Mouse (Mus musculus) mouse trophoblast stem cell (cell line): ENCODE results near the gene Cmss1.
"Not testable (repeated sequence)": the region's sequence is repeated elsewhere in the genome, so short reads cannot be mapped to it uniquely, and the experiment has no call there.

Experiments
- in situ Hi-C, 2 experiments: fragments of 300-500 bp; cut with MseI, MboI; formaldehyde crosslinking; loops; 2 replicates in 1 of 2; 3 replicates in 1 of 2; pipeline ENCODE4 v1.15.1; 2025

The Cmss1 gene

DNA sequence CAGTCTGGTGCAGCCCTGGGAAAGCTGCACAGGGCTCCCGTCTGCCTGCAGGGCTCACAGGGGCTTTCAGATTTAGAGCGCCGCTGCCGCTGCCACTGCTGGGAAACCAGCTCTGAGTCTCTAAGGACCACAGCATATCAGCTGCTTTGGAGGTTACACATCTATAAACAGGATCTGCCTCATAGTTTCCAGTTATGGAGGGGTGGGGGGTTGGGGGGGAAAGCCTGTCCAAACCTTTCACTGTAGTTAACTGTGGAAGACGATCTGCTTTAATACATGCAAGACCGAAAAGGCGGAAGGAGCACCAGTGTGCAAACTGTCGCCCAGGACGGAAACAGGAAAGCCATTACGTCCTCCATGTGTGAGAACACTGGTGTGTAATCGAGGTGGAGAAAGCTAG is 213.5 kb downstream of the Cmss1 start:
- in situ Hi-C loops, result no loop called here

DNA sequence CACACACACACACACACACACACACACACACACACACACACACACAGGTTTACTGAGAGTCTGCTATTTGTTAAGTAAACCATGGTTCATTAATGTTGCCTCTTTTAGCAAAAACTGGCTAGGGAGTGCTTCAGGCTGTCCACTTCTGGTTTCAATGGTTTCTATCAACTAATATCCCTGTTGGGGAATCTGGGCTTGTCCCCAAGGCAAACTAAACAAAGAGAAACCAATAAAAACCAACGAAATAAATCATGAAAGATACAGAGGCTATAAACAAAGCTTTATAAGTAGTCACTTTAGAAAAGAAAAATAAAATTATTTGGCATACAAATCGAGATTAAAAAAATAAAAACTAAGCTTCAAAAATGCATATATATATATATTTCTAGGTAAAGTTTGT is 214.2 kb downstream of the Cmss1 start:
- in situ Hi-C loops, result no loop called here

DNA sequence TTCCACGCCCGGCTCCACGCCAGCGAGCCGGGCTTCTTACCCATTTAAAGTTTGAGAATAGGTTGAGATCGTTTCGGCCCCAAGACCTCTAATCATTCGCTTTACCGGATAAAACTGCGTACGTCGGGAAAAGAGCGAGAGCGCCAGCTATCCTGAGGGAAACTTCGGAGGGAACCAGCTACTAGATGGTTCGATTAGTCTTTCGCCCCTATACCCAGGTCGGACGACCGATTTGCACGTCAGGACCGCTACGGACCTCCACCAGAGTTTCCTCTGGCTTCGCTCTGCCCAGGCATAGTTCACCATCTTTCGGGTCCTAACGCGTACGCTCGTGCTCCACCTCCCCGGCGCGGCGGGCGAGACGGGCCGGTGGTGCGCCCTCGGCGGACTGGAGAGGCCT is 215.5 kb downstream of the Cmss1 start:
- in situ Hi-C loops, result not testable (repeated sequence)

DNA sequence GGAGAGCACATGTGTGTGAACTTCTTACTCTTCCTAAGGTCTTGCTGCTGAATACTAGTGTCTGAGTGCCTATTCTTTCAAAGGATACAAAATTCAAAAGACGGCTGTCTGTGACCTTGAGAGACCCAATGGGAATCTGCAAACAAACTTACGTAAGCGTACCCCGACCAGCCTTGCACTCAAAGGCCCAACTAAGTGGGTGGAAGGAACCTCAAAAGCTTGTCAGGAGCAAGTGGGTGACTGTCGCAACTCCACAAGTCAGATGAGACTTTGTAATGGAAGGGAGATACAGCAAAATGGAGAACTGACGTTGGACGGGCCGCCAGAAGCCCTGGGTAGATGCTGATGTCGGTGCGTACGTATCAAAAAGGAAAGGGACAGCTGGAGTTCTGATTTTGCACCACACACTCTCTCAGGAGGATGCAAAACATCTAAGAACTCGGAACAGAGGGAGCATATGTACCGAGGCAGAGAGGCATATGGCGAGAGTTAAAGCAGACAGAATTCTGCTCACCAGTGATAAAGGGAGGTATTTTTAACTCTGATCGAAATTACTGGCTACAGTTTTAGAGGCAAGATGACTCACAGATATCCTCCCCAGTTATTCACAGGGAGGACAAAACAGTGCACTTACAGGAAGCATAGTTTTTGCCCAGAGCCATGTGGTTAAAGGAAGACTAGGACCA is 217.0 kb downstream of the Cmss1 start:
- in situ Hi-C loops, result no loop called here

DNA sequence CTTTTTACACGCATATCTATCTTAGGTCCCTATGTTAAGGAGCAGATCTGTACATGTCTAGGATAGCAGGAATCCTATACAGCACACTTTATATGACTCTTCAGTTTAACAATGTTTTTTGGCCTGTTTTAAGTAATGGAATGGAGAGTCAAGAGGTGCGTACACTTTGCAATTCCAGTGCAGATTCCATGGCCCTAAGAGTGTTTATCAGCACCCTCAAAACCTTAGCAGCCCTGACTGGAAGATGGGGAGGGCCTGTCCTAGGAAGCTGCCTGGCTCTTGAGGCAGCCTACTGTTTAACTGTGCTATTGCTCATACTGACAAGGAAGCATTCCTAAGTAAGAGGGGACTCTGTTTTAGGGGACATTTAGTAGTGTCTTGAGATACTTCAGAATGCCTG is 222.4 kb downstream of the Cmss1 start:
- in situ Hi-C loops, result no loop called here

DNA sequence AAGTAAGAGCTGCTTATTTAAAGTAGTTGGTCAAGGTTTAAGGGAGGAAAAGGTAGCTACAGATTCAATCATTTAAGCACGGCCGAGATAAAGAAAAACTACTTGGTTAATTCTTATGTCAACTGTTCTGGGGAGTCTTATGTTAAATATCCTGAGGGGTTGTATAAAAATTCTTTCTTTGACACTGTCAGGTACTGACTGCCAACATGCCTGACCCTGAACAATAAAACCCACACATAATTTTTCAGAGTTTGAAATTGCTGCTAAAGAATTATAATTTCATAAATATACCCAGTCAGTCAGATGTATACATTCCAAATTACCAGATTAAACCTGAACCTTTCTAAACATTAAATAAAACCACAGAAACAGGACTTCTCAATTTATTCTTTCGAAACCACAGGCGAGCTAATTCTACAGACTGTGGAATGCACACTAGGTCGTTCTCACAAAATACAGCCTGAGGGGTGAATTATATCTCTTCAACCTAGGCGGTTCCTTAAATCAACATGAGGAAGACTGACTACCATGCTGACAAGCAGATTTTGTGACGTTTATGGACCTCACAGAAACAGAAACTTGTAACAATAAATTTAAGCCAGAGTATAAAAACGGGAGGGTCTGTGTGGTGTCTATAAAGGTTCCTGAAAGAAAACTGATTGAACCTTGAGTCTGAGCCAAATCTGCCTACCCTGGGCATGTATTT is 223.2 kb downstream of the Cmss1 start:
- in situ Hi-C loops, result no loop called here

DNA sequence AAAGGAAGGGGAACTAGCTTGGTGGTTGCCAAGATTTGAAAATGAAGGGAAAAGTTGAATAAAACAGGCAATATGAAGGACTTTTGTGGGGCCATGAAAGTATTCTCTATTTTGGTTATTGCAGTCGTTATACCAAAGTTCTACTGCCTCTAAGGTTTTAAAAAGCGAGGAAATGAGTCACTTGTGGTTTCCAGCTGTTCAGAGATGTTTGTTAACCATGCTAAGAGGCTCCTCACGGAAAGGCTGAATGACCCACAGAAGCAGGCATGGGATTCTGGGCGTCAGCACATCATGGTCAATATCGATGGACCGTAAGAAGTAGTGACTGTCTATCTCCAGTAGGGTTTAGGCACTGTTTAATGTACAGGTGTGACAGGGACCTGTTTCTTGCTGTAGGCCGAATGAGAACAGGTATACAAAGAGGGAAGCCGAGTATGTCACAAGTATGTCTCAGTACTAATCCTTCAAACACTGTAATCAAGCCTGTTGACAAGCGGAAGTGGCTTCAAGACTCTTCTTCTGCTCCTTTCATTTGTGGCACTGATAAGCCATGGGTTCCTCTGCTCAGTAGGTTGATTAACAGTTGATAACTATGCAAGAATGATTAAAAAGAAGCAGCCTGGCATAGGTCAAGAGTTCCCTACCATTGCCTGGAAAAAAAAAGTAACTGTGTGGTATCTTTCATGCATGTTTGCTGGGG is 227.9 kb downstream of the Cmss1 start:
- in situ Hi-C loops, result no loop called here

DNA sequence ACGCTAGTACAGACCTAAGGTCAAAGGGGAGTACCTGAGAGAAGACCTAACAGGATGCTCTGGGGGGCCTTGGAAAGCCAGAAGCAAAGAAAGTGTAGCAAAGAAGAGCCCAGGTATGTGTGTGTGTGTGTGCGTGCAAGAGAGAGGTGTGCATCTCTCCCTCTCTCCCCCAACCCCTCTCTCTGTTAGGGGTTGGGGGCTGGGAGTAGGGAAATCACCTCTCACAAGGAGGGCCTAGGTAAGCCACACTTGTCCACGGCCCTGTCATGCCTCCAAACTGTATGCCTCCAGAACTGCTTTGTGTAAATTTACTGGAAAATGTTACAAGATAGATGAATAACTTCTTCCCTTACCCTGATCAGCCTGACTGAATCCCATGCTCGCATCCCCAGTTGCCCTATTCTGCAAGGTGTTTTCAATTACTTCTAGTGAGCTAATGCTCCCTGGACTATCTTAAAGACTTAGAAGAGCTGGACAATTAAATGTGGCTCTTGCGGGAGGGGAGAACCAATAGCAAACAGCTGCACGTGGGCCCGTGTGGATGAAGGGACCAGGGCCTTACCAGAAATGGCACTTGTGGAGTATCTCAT is 231.3 kb downstream of the Cmss1 start:
- in situ Hi-C loops, result no loop called here

DNA sequence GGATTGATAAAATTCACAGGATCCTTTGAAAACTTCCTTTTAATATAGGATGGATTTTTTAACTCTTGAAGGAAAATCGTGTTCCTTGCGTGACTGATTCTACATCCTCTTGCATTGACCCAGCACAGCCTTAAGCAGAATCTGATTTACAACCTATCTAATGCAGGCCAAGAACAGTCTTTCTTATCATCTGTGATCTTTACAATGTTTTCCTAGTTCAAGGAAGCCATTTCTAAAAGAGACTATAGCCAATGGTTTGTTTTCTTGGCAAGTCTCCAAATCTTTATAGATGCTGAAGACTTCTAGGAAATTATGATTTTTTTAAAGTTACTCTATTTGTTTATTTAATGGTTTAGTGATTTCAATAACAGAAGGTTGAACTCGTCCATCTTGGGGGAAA is 234.5 kb downstream of the Cmss1 start:
- in situ Hi-C loops, result no loop called here

DNA sequence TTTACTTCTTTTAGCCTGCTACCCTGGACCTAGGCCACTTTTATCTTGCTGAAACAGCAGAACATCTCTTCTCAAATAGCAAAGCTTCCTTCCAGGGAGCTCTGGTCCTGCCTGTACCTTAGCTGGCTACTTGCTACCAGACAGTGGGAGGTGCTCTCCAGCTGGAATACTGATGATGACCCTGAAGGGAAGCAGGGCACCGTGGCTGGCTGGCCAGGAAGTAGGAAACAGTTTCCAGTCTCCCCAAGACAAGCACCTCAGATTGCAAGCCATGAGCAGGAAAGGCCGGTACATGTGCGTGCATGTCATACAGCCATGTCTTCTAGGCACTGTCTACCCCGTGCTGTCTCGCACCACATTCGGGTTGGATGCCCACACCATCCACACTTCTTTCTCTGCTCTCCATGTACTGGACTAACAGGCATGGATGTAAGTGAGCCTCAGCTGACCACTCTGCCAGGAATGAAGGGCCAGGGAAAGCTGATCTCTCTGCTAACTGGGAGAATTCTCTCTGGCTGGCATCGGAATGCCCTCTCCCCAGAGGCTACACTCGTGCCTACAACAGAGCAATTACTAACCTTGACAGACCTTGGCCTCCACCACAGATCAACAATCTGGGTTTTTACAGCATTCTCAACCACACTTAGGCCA is 236.7 kb downstream of the Cmss1 start:
- in situ Hi-C loops, result no loop called here

DNA sequence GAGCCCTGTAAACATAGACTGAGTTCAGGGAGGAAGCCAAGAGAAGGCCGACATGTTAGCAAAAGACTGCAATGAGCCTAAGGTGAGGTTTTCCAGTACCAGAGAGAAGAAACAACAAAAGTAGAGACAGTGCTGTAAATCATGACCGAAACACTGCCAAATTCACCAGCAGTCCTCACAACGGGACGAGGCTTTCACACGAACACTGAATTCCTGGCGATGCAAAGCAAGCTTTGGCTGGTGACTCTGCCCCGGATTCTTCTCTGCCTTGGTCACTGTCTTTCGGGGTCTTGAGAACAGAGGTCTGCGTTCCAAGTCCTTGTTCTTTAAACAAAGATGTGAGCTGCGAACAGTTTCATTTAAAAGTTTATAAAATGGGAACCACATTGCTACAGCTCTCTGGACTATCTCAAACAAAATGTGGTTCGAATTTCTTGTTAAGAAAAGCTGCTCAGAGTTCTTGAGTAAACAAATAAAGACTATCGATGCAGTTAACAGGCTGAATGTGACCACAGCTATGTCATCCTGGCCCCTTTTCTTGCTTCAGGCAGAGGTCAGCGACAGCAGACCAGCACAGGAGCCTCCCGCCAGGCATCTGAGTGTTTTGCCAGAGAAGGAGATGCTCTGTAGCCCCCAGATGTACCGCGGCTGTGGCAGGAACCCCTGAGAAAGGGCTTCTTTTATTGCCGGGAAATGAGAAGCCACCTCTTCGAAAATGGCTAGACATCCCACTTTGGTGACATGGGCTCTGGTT is 239.5 kb downstream of the Cmss1 start:
- in situ Hi-C loops, result no loop called here

DNA sequence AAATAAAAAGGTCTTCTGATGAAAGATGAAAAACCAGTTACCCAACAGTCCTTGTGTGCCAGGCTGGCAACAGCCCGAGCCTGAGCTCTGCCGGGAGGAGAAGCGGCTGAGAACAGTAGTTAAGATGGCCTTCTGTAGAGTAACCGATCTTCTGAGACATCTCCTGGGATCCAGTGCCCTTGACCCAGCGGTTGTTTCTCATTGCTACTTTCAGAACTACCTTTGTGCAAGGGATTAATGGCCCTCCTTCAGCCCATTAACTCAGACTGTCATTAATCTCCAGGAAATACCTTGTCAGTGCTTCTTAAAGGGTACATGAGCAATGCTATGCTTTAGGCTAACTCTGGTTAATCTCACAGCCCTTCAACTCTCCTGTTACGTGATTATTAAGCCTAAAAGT is 240.5 kb downstream of the Cmss1 start:
- in situ Hi-C loops, result no loop called here

DNA sequence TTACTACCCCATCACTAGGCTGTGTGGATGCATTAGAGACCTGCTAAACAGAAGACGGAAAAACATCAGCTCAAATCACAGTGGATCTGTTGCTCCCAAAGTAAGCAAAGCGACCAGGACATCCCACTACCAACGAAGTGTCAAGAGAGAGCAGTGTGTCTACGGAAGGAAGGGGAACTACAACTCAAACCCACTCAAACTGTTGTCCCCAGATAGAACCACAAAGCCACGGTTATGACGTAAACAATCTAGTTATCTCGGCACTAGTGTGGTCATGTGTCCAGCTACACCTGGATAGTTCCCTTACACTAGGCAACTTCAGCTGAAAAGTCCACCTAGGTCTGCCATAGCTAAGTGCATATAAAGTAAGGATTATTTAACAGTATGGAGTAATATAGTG is 242.2 kb downstream of the Cmss1 start:
- in situ Hi-C loops, result no loop called here

DNA sequence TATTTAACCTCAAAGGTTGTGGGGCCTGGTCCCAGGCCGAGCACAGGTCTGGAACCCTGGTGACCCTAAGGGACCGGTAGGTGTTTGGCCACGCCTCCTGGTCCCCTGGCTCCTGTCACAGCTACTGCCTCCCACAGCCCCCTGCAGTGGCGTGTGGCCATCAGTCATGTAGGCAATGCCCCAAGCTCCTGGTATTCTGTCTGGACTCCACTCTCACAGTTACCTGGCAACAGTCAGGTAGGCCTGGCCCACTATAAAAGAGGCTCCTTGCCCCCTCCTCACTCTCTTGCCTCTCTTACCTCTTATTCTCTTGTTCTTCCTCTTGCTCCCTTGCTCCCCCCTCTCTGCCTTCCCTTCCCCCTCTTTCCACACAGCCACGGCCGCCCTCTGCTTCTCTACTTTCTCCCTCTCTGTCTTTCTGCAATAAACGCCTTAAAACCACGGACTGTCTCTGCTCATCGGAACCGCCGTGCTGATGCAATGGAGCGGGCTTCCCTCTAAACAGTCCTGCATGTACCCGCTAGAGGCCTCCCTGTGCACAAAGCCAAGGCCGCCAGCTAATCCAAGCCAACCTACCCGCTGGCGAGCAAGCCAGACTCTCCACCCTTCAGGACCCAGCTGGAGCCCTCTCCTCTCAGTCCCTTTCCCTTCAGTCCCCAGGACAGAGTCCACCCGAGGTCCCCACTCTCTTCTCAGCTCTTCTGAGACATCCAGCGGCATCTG is 243.8 kb downstream of the Cmss1 start:
- in situ Hi-C loops, result no loop called here

DNA sequence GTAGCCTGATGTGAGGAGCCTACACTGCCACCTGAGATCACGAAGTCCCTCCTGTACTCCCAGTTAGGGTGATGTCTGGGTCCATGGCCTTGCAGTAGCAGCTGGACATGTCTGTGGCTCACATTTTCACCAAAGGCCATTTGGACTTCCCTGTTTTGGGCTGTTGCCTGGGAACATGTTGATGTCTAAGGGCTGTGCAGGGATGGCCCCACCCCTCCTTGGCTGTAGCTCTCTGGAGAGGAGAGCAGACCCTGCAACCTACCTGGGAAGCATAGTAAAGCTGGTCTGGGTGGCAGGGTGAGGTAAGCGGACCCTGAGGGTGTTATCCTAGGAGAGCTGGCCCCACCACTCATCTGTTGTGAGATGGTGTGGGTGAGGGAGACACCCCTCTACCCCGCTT is 245.9 kb downstream of the Cmss1 start:
- in situ Hi-C loops, result no loop called here

DNA sequence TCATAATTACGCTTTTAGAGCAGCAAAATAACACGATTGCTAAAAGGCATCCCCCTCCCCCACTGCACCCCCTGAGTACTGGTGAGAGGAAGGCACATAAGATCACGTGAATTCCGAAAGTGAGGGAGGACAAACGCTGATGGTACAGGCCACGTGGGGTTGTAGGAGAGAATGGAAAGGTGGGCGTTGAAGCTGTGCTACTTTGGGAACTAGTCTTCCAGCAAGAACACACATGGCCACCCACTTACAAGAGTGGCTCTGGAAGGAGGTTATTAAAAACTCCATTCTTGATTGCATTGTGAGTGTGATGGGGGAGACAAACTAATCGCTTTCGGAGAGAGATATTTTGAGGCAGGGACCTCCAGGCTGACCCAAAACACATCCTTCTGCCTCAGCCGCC is 247.4 kb downstream of the Cmss1 start:
- in situ Hi-C loops, result no loop called here

DNA sequence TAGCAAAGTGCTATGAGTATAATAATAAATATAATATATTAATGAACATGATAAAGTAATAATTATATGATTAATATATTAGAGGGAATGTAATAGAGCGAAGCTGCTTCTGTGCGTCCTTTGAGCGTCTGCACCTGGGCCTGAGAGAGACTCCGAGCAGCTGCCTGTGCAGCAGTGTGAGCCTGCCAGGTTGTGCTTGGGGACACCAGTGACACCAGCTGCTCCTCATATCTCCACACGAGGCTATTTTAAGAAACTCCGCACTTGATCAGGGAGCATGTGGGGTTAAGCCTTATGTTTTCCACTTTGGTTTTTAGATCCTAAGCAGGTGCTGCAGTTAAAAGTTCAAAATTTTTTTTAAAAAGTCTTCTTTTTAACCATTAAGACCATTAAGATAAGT is 249.7 kb downstream of the Cmss1 start:
- in situ Hi-C loops, result no loop called here

DNA sequence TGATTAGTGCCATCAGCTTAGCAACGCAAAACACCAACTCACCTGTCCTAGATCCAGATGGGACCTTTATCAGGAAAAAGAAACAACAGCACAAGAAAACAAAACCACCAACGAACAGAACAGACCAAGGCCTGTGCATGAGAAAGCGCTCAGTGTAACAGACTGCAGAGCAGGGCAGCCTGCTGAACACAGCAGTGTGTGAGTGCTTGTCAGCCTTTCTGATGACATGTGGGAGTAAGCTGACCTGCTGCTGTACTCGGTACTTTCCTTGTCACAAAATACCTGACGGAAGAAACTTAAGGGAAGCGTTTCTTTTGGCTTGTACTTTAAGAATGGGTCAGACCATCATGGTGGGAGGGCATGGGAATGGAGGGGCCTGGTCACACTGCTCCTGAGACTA is 250.2 kb downstream of the Cmss1 start:
- in situ Hi-C loops, result no loop called here

DNA sequence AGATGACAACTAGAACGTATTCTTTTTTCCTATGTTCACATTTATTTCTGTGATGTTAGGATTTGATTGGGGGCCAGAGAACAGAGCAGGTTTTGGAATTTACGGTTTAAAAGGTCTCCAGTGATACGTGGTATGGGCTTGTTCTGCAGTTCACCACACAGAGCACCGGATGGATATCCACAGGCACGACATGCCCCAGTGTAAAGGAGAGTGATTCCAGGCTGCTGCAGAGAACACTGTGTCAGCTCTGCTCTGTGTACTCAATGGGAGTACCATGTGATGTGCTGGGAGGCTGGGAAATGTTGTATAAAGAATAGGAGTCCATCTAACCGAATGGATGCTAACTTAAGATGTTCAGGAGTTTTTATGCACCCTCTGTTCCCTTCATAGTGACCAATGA is 252.7 kb downstream of the Cmss1 start:
- in situ Hi-C loops, result no loop called here

DNA sequence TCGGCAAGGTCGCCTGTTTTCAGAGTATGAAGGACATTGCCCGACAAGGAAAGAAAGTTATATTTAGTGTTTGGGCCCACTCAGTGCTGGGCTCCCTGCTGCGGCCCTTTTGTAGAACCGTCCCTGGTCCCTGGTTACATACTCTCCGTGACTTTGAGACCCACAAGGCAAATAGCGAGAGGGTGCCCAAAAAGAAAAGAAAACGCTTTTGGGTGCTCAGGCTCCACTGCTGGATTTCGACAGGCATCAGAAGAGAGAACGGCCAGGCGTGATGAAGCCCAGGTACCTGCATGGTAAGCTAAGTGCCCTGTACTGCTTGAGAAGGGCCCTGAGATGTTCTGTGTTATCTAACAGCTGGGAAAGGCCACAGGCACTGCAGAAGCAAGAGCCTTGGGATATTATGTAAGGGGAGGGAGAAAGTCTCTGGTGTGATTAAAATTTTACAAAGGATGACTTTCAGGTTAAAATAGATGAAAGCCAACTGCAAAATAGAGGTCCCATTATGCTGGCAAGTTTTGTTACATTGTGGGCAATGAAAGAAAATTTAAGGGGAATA is 253.4 kb downstream of the Cmss1 start:
- in situ Hi-C loops, result no loop called here
